Mouse (Mus musculus) macrophage (primary cell): ENCODE data around the gene Acvrl1. TPM values are rescaled to one million over a fixed set of nuclear protein-coding genes. Genes with fewer than 3 reads are reported as not detected.

Source experiments
- H3K27ac ChIP-seq: fragments of 350-480 bp; formaldehyde crosslinking; 2 replicates; pipeline ENCODE4 v1.9.0; 2021
- H3K36me3 ChIP-seq: fragments of 350-480 bp; formaldehyde crosslinking; 2 replicates; pipeline ENCODE4 v1.9.0; 2021; ENCODE audit errors: inconsistent target
- H3K4me3 ChIP-seq: fragments of 350-480 bp; formaldehyde crosslinking; 2 replicates; pipeline ENCODE4 v1.9.0; 2021; ENCODE audit errors: inconsistent target
- H3K79me2 ChIP-seq: fragments of 350-480 bp; formaldehyde crosslinking; 2 replicates; pipeline ENCODE4 v1.9.0; 2021; ENCODE audit errors: inconsistent target
- WGBS: methylation state at CpG from one replicate; pipeline ENCODE4 v1.1.7; 2026; ENCODE audit warnings: inconsistent platforms; ENCODE audit not compliant: missing documents; 5-methylcytosine and 5-hydroxymethylcytosine counted together
- polyA plus RNA-seq: library from polyadenylated mRNA; stranded (reverse); fragments of 250-400 nt; gene quantifications from 3 replicates; pipeline ENCODE4 v1.2.4, GENCODE M21; 2018; ENCODE audit warnings: inconsistent platforms

Gene Acvrl1
- polyA plus RNA-seq, 1 experiment from 2014 or later = 8.7 TPM

DNA sequence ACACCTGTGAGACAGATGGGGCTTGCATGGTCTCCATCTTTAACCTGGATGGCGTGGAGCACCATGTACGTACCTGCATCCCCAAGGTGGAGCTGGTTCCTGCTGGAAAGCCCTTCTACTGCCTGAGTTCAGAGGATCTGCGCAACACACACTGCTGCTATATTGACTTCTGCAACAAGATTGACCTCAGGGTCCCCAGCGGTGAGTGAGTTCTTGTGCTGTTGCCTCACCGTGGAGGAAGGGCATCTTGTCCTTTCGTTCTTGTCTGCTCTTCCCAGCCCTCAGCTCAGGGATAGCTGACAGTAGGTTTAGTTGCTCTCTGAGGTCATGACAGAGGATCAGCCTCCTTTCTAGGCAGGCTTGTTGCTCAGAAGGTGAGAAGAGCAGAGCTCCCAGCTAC, 65.6 kb downstream of the Acvrl1 start:
- peaks cover 19% of the 10 kb centered on the region; the same call in 1 of the 2 replicates for H3K36me3 ChIP-seq
- 91% methylated on average over 6 of the region's 6 CpGs for WGBS
- no peak overlapping the region for H3K4me3 ChIP-seq
- peaks cover 40% of the 10 kb centered on the region for H3K79me2 ChIP-seq
- H3K27ac ChIP-seq = no peak overlapping the region

Other genes with a start within 250 kb of the Acvrl1 start
- gene Gm47841, start 81.1 kb upstream of the Acvrl1 start, polyA plus RNA-seq = not detected in 3 replicates
- gene Fignl2, start 50.0 kb upstream of the Acvrl1 start, polyA plus RNA-seq = 0.98 to 1.4 TPM (median 1.1 TPM) in 3 replicates
- gene Ankrd33, start 12.8 kb upstream of the Acvrl1 start, polyA plus RNA-seq = not detected in 3 replicates
- 13.7 to 15.7 TPM (median 14.6 TPM) in 3 replicates for gene Acvr1b, start 45.5 kb downstream of the Acvrl1 start, polyA plus RNA-seq
- gene Grasp, start 95.7 kb downstream of the Acvrl1 start, polyA plus RNA-seq = 0.26 to 0.36 TPM in 2 of 3 replicates, not detected in the other
- 6.1 to 9.4 TPM (median 7.1 TPM) in 3 replicates for gene Nr4a1, start 125.7 kb downstream of the Acvrl1 start, polyA plus RNA-seq
- 19.7 to 26.3 TPM (median 22.9 TPM) in 3 replicates for gene Atg101, start 155.8 kb downstream of the Acvrl1 start, polyA plus RNA-seq
- gene 6030408B16Rik, start 164.7 kb downstream of the Acvrl1 start, polyA plus RNA-seq = not detected in 3 replicates
- gene Krt80, start 241.6 kb downstream of the Acvrl1 start, polyA plus RNA-seq = 0.51 to 0.83 TPM (median 0.56 TPM) in 3 replicates